Mouse (Mus musculus) testis, adult 2 months (tissue): ENCODE measurements around the gene Rtn4rl1.

Source experiments
- CTCF ChIP-seq: fragments of 200-500 bp; IDR thresholded peaks from 2 replicates; pipeline ENCODE4 v1.5.1; 2012; ENCODE audit warnings: low read depth, mild to moderate bottlenecking, inconsistent platforms, low read length, moderate library complexity; ENCODE audit not compliant: control insufficient read depth, insufficient read depth, insufficient replicate concordance
- POLR2A ChIP-seq: fragments of 200-500 bp; IDR thresholded peaks from 2 replicates; pipeline ENCODE4 v1.6.1; 2012; ENCODE audit warnings: low read depth, mild to moderate bottlenecking, inconsistent platforms, low read length, moderate library complexity; ENCODE audit not compliant: control insufficient read depth

DNA sequence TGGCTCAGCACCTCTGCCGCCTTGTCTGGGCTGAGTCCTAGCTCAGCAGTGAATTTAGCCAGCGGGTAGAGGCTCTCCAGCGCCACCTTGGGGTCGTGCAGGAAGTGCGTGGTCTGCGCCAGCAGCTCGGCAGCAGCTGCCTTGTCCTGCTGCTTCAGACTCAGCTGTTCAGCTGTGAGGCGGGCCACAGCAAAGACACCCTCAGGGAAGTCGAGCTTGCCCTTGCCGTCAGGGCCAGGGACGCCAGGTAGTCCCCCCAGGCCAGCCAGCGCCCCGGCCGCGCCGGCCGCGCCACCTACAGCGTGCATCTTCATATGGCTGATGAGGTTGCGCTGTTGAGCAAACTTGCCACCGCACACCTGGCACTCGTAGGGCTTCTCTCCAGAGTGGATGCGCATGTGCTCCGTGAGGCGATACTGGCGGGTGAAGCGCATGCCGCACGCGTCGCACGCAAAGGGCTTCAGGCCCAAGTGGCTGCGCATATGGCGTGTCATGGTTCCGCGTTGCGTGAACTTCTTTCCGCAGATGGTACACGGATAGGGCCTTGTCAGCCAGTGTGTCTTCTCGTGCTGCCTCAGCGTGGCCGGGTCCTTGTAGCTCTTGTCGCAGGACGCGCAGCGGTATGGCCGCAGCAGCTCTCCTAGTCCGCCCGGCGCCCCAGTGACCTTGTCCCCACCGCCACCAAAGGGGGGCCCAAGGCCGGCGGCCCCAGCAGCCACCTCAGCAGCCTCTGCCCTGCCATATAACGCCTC is 28.0 kb upstream of the Rtn4rl1 start:
- no peak for TF ChIP-seq POLR2A
- TF ChIP-seq CTCF, result peak; percentile 86
